Mouse (Mus musculus) embryo, embryonic 9.5 days (tissue): ENCODE results near the gene Pcdh7.
"Not testable (repeated sequence)": the region's sequence is repeated elsewhere in the genome, so short reads cannot be mapped to it uniquely, and the experiment has no call there.

Experiments
- DNase-seq: peaks from one replicate; pipeline ENCODE4 v3.0.0-alpha.2; 2017; ENCODE audit errors: extremely low spot score

Pcdh7 gene

DNA sequence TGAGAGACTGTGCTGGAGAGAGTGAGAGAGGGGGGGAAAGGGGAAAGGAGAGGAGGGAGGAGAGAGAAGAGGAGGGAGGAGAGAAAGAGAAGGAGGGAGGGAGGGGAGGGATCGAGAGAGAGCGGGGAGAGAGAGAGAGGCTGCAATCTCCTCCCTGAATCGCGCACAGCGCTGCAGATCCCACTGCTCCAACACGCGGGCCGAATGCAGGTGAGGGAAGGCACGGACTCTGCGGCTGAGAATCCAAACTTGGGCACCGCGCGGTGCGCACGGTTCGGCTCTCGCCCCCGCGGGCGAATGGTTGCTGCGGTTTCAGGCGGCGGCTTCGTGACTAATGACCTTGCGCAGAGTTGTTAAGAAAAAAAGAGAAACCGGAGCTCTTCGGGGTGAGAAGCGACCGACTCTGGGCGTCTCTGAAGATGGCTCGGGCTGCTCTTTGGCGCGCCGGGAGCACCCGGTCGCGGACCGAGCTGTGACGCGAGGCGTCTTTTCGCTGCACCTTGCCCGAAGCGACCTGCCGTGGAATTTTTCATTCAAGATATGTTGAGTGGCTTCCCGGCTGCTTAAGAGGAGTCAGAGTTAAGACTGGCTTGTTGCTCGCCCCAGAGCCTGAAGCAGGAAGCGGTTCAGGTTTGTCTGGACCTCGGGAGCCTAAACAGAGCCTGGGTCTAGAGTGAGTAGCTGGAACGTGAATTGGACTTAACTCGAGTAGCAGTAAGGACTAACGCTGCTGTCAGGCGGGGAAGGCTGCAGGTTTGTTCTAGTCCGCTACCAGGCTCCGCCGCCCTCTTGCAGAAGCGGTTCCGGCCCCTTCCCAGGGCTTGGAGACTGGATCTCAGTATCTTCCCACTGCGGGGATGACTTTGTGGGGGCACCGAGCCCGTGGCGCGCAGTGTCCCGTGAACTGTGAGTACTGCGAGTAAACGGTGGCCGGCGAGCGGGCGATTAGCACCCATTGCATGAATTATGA is at the start of gene Pcdh7:
Gene Pcdh7, plus strand, starts transcription at position 62 of the 970 bp plus-strand sequence.
- peak; percentile 71 for DNase-seq

DNA sequence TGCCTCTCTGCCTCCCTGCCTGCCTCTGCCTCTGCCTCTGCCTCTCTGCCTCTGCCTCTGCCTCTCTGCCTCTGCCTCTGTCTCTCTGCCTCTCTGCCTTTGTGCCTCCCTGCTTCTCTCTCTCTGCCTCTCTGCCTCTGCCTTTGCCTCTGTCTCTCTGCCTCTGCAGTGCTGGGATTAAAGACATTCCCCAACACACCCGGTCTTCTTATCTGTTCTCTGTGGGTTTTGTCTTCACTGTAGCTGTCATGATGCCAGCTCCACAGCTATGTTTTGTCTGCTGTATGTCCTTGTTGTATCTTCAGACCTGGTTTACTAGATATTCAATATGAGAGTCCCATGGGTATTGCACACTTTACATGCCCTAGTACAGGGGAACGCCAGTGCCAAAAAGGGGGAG is 40.8 kb upstream of the Pcdh7 start:
- DNase-seq: not testable (repeated sequence)

DNA sequence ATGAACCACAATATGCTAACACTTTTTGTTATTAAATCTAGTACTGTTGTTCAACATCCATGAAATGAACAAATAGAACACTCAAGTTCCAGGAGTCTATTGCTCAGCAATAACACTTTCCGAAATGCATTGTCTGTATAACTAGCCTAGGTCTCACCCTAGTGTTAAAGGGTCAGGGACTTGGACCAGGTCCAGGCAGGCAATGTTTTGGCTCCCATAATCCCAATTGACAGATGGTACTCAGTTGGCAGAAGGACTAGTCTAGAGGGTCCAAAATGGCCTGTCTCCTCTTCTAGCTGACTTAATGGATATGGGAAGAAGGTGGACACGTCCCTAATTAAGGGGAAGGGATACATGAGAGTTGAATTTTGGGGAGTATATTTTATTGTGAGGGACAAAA is 9.4 kb upstream of the Pcdh7 start:
- no peak for DNase-seq

DNA sequence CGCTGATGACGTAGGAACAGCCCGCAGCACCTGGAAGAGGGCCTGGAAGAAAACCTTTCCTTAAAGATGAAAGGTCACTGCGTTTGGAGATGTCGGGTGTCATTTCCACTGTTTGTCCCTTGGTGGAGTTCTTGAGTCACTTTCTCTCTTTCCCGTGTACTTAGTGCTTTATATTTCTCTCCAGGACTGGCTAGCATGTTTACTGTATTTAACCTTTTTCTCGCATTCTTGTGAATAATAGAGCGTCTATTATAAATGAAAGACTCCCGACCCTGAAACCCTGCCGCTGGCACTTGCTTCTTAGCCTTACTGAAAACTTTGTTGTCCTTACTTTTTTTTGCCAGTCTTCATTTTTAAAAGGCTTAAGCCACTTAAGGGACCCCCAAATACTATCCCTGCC is 3.8 kb upstream of the Pcdh7 start:
- peak; percentile 56 for DNase-seq

DNA sequence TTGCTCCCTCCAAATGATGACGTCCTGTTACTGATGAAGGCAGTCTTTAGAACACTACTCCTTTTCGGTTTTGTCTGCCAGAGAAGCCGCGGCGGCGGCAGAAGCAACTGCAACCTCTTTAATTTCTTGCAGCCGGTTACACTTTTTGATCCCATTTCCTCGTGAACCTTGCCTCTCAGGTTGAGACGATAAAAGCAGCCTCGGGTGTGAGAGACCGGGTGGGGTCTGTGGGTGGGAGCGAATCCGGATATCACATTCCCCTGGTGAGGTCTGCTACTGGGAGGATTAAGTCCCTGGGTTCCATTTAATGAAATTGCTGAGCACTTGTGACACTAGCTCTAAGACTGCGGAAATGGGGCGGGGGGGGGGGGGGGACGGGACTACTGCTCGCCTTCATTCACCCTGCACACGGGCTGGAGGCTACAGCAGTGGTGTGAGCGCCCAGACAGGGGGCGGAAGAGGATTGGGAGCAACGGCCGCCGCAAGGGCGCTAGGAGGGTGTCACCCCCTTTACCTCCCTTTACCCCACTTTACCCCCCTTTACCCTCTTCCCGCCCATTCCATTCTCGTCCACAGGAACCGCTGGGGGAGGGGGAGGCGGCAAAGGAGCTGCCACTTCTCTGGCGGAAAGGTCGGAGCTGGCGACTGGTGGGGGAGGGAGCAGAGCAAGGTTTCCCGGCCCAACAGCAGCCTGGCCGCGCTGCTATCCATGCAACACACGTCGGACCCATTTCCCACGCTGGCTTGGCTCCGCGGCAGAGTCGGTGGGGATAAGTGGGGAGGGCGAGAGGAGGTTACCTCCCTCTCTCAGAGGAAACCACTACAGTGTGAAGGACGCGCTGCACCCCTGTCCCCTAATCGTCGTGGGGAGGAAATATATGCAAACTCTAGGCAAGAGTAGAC is 2.9 kb upstream of the Pcdh7 start:
- peak; percentile 81 for DNase-seq

DNA sequence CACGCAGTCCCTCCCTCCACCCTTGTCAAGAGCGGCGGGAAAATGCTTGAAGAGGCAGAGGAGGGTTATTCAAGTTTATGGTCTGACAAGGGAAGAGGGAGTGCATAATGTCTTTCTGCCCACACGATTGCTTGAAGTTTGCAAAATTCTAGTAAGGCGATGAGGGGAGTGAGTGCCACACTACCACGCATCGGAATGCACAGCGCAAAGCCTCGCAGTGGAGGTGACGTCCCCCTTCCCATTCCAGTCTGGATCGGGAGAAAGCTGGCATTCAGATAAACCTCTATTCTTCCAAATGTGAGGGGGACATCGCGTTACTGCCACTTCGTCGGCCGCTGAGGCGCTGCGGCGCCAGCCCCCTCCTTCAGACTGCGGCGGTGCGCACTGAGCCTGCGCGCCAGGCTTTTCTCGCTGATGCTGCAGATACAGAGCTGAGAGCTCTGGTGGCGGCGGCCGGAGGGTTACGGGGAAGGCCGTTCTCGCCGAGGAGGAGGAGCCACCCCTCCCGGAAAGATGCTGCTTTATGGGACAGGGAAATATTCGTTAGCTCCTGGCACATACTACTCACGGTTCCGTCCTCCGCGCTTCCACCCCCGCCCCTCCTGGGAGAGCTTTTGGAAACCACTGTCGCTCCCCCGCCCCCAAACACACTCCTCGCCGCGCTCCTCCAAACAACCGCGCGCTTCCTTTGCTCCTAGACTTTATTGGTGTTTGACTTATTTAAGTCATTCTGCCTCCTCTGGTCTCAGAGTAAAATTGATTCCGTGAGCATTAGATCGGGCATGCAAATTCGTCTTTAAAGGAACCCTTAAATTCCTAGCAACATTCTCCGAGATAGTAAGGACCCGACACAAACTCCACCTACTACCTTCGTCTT is 2.0 kb upstream of the Pcdh7 start:
- peak; percentile 82 for DNase-seq

DNA sequence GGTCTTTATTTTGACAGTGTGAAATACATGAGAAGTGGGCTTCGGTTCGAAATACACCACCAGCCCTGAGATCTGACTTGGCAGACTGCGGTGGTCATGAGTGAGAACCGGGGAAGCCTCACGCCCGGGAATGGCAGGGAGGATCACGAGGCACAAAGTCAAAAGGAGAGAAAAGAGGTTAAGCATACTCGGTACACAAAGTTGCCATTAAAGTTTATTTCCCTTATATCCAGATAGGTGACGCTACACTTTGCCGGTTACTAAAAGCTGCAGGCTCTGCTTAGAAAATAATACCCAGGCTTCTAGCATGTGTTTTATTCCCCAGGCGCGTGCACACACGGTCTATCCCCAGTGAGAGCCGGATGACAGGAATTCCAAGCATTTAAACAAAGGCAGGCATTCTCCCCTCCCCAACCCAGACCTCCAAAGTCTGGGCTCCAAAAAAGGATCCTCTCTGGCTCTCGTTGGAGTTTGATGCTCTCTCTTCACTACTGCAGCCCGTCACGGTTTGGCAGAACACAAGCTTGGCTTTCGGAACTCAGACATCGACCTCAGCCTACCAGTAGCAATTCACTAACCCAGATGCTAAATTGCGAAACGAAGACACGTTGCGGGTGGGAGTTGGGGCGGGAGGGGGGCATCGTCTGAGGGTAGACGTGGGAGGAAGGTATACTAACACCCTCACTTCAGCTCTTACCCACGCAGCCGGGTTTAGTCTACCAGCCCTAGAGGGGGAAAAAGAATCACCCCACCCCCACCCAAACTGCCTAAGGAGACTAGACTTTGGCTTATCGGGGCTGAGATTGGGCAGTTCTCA is 1.1 kb upstream of the Pcdh7 start:
- peak; percentile 73 for DNase-seq

DNA sequence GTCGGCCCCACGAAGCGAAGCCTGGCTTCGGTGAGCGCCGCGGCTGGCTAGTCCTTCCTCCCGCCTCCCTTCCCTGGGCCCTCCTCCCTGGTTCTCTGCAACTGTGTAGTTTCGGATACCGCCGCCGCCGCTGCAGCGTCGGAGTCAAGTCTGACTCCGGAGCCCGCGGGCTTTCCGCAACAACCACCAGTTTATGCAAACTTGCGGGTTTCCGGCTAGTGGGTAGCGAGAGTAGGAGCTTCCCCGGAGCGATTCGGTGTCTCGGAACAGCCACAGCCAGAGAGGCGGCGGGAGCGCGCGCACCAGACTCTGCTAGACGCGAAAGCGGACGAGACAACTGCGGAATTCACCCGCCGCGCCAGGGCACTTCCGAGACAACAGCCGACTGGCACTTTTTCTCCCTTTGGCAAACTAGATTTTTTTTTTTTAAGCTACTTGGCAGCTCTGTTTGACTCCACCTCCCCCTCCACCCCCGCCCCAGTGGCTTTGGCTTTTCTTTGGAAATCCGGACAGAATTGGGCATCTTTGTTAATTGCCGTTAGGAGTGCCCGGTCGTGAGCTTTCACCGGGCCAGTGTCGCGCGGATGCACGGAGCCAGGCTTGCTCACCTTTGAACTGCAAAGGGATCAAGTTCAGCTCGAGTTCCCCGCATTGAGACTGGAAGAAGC is 395 bp upstream of the Pcdh7 start:
- DNase-seq: peak; percentile 77

DNA sequence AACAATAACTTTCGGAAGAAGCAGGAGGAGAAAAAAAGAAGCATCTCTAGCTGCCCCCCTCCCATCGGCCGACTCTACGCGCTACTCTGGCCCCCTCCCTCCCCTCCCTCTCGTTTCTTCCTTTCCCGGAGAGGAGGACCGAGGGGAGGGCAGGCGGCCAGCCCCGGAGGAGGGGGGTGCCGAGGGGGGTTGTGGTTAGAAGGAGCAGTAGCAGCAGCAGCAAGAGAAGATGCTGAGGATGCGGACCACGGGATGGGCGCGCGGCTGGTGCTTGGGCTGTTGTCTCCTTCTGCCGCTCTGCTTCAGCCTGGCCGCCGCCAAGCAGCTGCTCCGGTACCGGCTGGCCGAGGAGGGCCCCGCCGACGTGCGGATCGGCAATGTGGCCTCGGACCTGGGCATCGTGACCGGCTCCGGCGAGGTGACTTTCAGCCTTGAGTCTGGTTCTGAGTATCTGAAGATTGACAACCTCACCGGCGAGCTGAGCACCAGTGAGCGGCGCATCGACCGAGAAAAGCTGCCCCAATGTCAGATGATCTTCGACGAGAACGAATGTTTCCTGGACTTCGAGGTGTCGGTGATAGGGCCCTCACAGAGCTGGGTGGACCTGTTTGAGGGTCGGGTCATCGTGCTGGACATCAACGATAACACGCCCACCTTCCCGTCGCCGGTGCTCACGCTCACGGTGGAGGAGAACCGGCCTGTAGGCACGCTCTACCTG is 1.3 kb downstream of the Pcdh7 start:
- peak; percentile 66 for DNase-seq

DNA sequence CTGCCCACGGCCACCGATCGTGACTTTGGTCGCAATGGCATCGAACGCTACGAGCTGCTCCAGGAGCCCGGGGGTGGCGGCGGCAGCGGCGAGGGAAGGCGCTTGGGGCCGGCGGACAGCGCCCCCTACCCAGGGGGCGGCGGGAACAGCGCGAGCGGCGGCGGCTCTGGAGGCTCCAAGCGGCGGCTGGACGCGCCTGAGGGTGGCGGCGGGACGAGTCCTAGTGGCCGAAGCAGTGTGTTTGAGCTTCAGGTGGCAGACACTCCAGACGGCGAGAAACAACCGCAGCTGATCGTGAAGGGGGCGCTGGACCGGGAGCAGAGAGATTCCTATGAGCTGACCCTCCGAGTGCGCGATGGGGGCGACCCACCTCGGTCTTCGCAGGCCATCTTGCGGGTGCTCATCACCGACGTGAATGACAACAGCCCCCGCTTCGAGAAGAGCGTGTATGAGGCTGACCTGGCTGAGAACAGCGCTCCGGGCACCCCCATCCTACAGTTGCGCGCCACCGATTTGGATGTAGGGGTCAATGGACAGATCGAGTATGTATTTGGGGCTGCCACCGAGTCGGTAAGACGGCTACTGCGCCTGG is 1.9 kb downstream of the Pcdh7 start:
- DNase-seq: no peak

DNA sequence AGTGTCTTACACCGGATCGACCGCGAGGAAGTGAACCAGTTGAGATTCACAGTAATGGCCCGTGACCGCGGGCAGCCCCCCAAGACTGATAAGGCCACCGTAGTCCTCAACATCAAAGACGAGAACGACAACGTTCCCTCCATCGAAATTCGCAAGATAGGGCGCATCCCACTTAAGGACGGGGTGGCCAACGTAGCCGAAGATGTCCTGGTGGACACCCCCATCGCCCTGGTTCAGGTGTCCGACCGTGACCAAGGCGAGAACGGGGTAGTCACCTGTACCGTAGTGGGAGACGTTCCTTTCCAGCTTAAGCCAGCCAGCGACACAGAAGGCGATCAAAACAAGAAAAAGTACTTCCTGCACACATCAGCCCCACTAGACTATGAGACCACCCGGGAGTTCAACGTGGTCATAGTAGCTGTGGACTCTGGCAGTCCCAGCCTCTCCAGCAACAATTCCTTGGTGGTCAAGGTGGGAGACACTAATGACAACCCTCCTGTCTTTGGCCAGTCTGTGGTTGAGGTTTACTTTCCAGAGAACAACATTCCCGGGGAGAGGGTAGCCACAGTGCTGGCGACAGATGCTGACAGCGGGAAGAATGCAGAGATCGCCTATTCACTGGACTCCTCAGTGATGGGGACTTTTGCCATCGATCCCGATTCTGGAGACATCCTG is 2.6 kb downstream of the Pcdh7 start:
- DNase-seq: peak; percentile 25

DNA sequence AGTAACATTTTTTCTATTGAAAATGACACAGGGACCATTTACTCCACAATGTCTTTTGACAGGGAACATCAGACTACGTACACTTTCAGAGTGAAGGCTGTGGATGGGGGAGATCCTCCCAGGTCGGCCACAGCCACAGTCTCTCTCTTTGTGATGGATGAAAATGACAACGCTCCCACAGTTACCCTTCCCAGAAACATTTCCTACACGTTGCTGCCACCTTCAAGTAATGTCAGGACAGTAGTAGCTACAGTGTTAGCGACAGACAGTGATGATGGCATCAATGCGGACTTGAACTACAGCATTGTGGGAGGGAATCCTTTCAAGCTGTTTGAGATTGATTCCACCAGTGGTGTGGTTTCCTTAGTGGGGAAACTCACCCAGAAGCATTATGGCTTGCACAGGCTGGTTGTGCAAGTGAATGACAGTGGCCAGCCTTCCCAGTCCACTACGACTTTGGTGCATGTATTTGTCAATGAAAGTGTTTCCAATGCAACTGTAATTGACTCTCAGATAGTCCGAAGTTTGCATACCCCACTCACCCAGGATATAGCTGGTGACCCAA is 3.5 kb downstream of the Pcdh7 start:
- no peak for DNase-seq

DNA sequence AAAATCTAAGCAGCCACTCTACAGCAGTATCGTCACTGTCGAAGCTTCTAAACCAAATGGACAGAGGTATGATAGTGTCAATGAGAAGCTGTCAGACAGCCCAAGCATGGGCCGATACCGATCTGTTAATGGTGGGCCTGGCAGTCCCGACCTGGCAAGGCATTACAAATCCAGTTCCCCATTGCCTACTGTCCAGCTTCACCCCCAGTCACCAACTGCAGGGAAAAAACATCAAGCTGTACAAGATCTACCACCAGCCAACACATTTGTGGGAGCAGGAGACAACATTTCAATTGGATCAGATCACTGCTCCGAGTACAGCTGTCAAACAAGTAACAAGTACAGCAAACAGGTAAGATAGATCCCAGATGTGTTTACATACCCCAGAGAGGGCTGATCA is 4.2 kb downstream of the Pcdh7 start:
- DNase-seq: peak; percentile 15

DNA sequence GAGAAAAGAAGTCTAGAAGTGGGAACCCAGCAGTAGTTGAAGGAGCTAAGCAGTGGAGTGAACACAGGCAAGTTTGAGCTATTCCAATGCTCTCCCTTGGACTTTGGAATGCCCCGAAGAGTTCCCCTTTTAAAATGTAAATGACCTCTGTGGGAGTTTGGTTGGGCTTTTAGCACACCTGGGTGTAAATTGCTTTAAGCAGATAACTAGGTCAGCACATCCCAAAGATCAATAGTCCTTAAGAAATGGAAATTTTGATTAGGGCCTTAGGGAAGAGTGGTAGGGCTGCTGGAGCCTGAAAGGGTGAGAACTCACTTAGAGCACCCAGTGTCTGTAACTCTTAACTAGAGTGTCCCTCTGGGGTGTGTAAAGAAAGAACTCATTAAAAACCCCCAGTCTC is 15.7 kb downstream of the Pcdh7 start:
- no peak for DNase-seq

DNA sequence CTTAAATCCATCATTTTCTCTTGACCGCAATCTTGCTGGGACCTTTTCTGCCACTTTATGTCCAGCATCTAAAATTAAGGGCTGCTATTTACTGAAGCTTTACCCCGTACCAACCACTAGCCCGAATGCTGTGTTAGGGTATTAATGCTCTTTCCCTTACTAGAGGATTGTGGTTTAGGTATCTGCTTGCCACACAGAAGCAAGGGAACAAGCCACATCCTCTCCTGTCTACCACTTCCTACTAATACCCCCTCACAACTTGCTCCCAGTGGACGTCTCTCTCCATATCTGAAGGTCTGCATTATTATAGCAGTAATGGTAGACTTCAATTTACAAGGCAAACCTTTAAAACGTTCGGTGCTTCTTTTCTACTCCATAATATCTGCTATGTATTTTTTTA is 18.0 kb downstream of the Pcdh7 start:
- no peak for DNase-seq

DNA sequence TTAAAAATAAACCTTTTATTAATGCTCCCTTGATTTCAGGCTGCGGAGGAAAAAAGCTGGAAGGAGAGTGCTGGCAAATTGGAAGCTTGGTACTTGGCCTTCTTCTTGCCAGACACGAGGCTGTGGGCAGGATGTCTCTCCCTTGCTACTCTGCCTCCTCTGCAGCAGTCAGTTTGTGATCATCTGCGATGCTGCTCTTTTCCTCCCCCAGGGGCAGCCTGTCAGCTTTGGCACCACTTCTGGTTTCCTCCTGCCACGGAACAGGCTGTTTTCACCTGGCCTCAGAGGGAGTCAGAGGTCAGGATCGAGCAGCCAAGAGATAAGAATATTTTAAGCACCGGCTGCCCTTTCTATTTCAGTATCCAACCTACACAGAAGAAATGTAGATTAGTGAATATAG is 25.2 kb downstream of the Pcdh7 start:
- peak; percentile 25 for DNase-seq

DNA sequence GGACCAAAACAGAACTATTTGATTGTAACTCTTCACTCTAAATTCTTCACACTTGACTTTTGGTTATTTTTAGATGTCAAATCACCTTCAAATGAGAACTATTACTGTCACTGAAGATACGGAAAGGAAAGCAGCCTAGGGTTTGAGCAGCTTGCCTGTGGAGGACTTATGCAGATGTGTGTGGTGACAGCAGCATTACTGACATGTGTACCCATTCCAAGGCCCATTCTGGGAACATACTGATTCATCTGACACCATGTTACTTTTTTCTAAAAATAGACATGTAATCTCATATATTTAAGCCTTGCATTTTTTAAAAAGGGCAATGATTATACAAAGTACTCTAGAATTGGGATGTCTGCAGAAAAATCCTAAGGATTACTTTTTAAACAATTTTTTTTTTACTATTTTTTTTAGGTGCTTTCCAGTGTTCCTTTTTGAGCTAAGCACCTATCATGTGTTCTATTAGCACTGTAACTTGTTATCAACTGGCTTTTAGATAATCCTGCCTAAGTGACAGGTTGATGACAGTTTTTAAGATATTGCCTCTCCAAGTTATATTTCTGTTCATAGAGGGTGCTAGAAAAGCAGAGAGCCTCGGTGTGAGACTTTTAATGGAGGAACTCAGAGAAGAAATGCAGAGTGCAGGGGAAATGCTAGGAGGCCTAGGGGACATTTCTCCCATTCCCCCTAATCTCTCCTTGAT is 26.3 kb downstream of the Pcdh7 start:
- no peak for DNase-seq

DNA sequence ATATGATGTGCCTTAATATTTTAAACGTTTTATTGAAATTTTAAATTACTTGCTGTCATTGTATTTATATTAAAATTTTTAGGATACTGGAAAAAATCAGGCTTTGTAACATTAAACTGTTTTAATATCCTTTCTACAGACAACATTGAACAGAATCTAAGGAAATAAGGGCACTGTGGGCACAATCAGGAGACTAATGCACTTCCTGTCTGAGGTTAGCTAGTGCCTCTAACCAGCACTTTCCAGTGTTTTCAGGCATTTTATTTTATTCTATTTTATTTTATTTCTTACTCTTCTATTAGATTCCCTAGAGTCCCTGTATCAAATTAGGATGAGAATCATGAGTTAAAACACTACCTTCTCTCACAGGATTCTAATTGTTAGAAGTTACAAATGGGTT is 28.1 kb downstream of the Pcdh7 start:
- no peak for DNase-seq
